Mouse (Mus musculus) ES-E14 (cell line): ENCODE data around the gene Btbd19.

Source experiments
- CHD2 ChIP-seq: IDR thresholded peaks from 2 replicates; pipeline ENCODE4 v1.6.1; 2014; ENCODE audit warnings: mild to moderate bottlenecking, low read depth, low read length, inconsistent platforms
- HCFC1 ChIP-seq: IDR thresholded peaks from 2 replicates; pipeline ENCODE4 v1.6.1; 2012; ENCODE audit warnings: low read length, inconsistent platforms, borderline replicate concordance; ENCODE audit not compliant: insufficient read depth
- ZC3H11A ChIP-seq: IDR thresholded peaks from 2 replicates; pipeline ENCODE4 v1.6.1; 2012; ENCODE audit warnings: low read depth, mild to moderate bottlenecking, inconsistent platforms, low read length, borderline replicate concordance
- ZNF384 ChIP-seq: IDR thresholded peaks from 2 replicates; pipeline ENCODE4 v1.6.1; 2012; ENCODE audit warnings: low read depth, low read length, inconsistent platforms

- no peak for TF ChIP-seq ZNF384
- TF ChIP-seq HCFC1: no peak
- TF ChIP-seq ZC3H11A: no peak
- no peak for TF ChIP-seq CHD2
These were observed 1.4 kb downstream of the Btbd19 start for GRCm38 (mm10) chr4:117124218-117124517.
